Mouse (Mus musculus) Patski (cell line): ENCODE data around the gene Tmx4. TPM values are rescaled to one million over a fixed set of nuclear protein-coding genes. Genes with fewer than 3 reads are reported as not detected.

Source experiments
- ATAC-seq: fragments of 100-300 bp; one replicate; pipeline ENCODE4 v1.8.0; 2021
- CTCF ChIA-PET: fragments of 350-600 bp; sonication (Branson Sonifier 250); formaldehyde crosslinking; loops from one replicate; lab custom pipeline; 2022; ENCODE audit warnings: inconsistent platforms; lab: Charles Lee
- POLR2A ChIA-PET: fragments of 350-600 bp; sonication (Branson Sonifier 250); formaldehyde crosslinking; loops from one replicate; lab custom pipeline; 2022; ENCODE audit warnings: antibody characterized with exemption, inconsistent platforms; lab: Charles Lee
- DNase-seq: peaks from one replicate; pipeline ENCODE4 v3.0.0-alpha.2; 2011; ENCODE audit warnings: low read depth, low spot score
- H3K27me3 ChIP-seq: fragments of 371-371 bp; one replicate; pipeline ENCODE4 v1.5.1; 2021
- CTCF ChIP-seq: fragments of 100-300 bp; IDR thresholded peaks from one replicate; pipeline ENCODE4 v1.5.1; 2021
- in situ Hi-C: fragments of 300-500 bp; cut with MboI; formaldehyde crosslinking; loops from 3 replicates; pipeline ENCODE4 v1.11.1; 2018; ENCODE audit warnings: low pct_unique_long_range_greater_than_20kb, mixed read lengths
- polyA plus RNA-seq: library from polyadenylated mRNA; unstranded; gene quantifications from one replicate; pipeline ENCODE4 v1.2.3, GENCODE M21; 2021

The Tmx4 gene
- polyA plus RNA-seq, result 40.0 TPM

- in situ Hi-C loops, result no loop called here
- H3K27me3 ChIP-seq, result peaks cover 9% of the 10 kb centered on the region
- POLR2A ChIA-PET, result no interaction called here
- CTCF ChIA-PET, result interaction anchor here (0.7 to 1.8 kb wide), 3 partner anchors 10 to 93 kb away, joined by 3 to 6 read pairs (median 3); no protein-coding TSS in a partner anchor
- peak; percentile 100 for ATAC-seq
- DNase-seq, result peak; percentile 83
- no peak for TF ChIP-seq CTCF
Observed at GRCm38 (mm10) chr2:134643514-134644300, at the start of gene Tmx4. TSS of gene Tmx4 (minus strand) at chr2:134644145.

- ChIA-PET POLR2A (no interaction called here), CTCF (no interaction called here)
- TF ChIP-seq CTCF, result no peak
- in situ Hi-C loops, result no loop called here
- DNase-seq (no peak), ATAC-seq (no peak)
- peaks cover 12% of the 10 kb centered on the region for H3K27me3 ChIP-seq
Observed at GRCm38 (mm10) chr2:134692125-134692524, 48.2 kb upstream of the Tmx4 start.

GRCm38 (mm10) chr2:134691055-134691454 is 47.1 kb upstream of the Tmx4 start:
- peaks cover 14% of the 10 kb centered on the region for H3K27me3 ChIP-seq
- no peak for TF ChIP-seq CTCF
- in situ Hi-C loops, result no loop called here
- POLR2A ChIA-PET, result no interaction called here
- DNase-seq (no peak), ATAC-seq (no peak)
- CTCF ChIA-PET, result no interaction called here

GRCm38 (mm10) chr2:134682326-134682725 is 38.4 kb upstream of the Tmx4 start:
- no peak for DNase-seq
- peaks cover 37% of the 10 kb centered on the region for H3K27me3 ChIP-seq
- ATAC-seq, result no peak
- ChIA-PET CTCF (no interaction called here), POLR2A (no interaction called here)
- TF ChIP-seq CTCF, result no peak
- in situ Hi-C loops, result loop anchor here (10.0 kb wide), 1 partner anchor 642 kb away; no protein-coding TSS in a partner anchor

- TF ChIP-seq CTCF, result peak; percentile 68
- ATAC-seq (peak; percentile 69), DNase-seq (no peak)
- CTCF ChIA-PET, result interaction anchor here (0.8 to 1.6 kb wide), 7 partner anchors 8 to 659 kb away, joined by 3 to 7 read pairs (median 3); no protein-coding TSS in a partner anchor
- POLR2A ChIA-PET, result no interaction called here
- peaks cover 46% of the 10 kb centered on the region for H3K27me3 ChIP-seq
- in situ Hi-C loops, result loop anchor here (10.0 kb wide), 1 partner anchor 643 kb away; no protein-coding TSS in a partner anchor
Observed at GRCm38 (mm10) chr2:134681271-134681961, 37.5 kb upstream of the Tmx4 start.

- H3K27me3 ChIP-seq, result peaks cover 55% of the 10 kb centered on the region
- ChIA-PET POLR2A (no interaction called here), CTCF (interaction anchor here (1.2 to 1.4 kb wide), 2 partner anchors 26 to 649 kb away, joined by 3 to 9 read pairs; no protein-coding TSS in a partner anchor)
- DNase-seq (no peak), ATAC-seq (no peak)
- TF ChIP-seq CTCF, result no peak
- in situ Hi-C loops, result loop anchor here (10.0 kb wide), 1 partner anchor 125 kb away; the partner anchor contains the start of gene Hao1
Observed at GRCm38 (mm10) chr2:134679567-134679966, 35.6 kb upstream of the Tmx4 start.

GRCm38 (mm10) chr2:134675465-134675864 is 31.5 kb upstream of the Tmx4 start:
- no peak for DNase-seq
- ChIA-PET CTCF (interaction anchor here (1.0 to 3.0 kb wide), 3 partner anchors 16 to 126 kb away, joined by 3 to 25 read pairs (median 23); no protein-coding TSS in a partner anchor), POLR2A (interaction anchor here (0.9 kb wide), 1 partner anchor 320 kb away, joined by 7 read pairs; no protein-coding TSS in a partner anchor)
- TF ChIP-seq CTCF, result no peak
- in situ Hi-C loops, result loop anchor here (10.0 kb wide), 1 partner anchor 121 kb away; the partner anchor contains the start of gene Hao1
- peaks cover 49% of the 10 kb centered on the region for H3K27me3 ChIP-seq
- ATAC-seq, result no peak

- peak; percentile 44 for ATAC-seq
- CTCF ChIA-PET, result interaction anchor here (1.2 to 3.0 kb wide), 7 partner anchors 14 to 657 kb away, joined by 3 to 25 read pairs (median 10); no protein-coding TSS in a partner anchor
- TF ChIP-seq CTCF, result peak; percentile 82
- POLR2A ChIA-PET, result interaction anchor here (0.5 kb wide), 1 partner anchor 62 kb away, joined by 3 read pairs; no protein-coding TSS in a partner anchor
- peak; percentile 13 for DNase-seq
- peaks cover 33% of the 10 kb centered on the region for H3K27me3 ChIP-seq
- in situ Hi-C loops, result loop anchor here (10.0 kb wide), 1 partner anchor 119 kb away; the partner anchor contains the start of gene Hao1
Observed at GRCm38 (mm10) chr2:134673604-134674003, 29.7 kb upstream of the Tmx4 start.

GRCm38 (mm10) chr2:134656477-134656876 is 12.5 kb upstream of the Tmx4 start:
- no peak for DNase-seq
- H3K27me3 ChIP-seq, result peaks cover 13% of the 10 kb centered on the region
- no peak for TF ChIP-seq CTCF
- ChIA-PET CTCF (interaction anchor here (2.3 kb wide), 1 partner anchor 17 kb away, joined by 10 read pairs; no protein-coding TSS in a partner anchor), POLR2A (no interaction called here)
- ATAC-seq, result no peak
- in situ Hi-C loops, result no loop called here

GRCm38 (mm10) chr2:134654668-134655067 is 10.7 kb upstream of the Tmx4 start:
- no peak for DNase-seq
- ATAC-seq, result no peak
- TF ChIP-seq CTCF, result no peak
- in situ Hi-C loops, result no loop called here
- ChIA-PET POLR2A (no interaction called here), CTCF (interaction anchor here (1.2 to 2.3 kb wide), 3 partner anchors 12 to 27 kb away, joined by 3 to 10 read pairs (median 3); no protein-coding TSS in a partner anchor)
- peaks cover 19% of the 10 kb centered on the region for H3K27me3 ChIP-seq
